Mouse (Mus musculus): ENCODE measurements at regions not wholly inside any gene's neighbourhood (a gene's known extent, or its start where the extent isn't known, plus 50 kb on each side); places are given as distances from the start of the nearest gene placed in this dataset.

- DNase-seq, result no peak
These were observed 99.4 kb upstream of the Gpr12 start for GRCm38 (mm10) chr5:146684429-146684828.

GRCm38 (mm10) chr5:146683554-146683953 is 98.5 kb upstream of the Gpr12 start:
- no peak for DNase-seq

DNA sequence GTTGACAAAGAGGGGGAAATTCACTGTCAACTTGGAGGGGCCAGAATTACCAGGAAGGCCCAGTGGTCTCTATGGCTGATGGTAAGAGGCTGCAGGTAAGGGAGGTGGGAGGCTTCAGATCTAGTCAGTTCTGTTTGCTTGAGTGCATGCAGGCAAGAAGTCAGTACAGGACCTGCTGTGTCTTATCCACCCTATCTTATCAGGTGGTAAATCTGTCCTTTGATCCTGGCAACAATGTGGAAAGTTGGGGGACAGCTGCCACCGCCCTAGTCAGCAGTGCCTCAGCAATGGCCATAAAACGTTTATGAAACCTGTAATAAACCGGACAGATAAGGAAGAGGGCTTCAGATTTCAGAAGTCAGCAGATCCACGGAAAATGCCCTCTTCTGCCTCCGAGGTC is 97.9 kb upstream of the Gpr12 start:
- no peak for DNase-seq

DNA sequence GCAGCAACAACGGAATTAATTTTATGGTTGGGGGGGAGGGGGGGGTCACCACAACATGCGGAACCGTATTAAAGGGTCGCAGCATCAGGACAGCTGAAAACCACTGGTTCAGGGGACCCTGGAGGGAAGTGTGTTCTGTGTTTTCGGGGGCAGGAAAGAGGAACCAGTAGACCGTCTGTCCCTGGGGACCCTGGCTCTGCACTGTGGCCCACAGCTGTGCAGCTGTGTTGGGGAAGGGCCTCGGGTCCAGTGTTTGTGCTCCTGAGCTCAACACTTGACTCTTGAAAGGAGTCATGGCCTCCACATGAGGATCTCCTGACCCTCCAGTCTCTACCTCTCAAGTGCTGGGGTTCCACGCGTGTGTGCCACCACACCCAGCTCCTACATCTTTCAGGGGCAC is 96.5 kb upstream of the Gpr12 start:
- DNase-seq, result no peak

DNA sequence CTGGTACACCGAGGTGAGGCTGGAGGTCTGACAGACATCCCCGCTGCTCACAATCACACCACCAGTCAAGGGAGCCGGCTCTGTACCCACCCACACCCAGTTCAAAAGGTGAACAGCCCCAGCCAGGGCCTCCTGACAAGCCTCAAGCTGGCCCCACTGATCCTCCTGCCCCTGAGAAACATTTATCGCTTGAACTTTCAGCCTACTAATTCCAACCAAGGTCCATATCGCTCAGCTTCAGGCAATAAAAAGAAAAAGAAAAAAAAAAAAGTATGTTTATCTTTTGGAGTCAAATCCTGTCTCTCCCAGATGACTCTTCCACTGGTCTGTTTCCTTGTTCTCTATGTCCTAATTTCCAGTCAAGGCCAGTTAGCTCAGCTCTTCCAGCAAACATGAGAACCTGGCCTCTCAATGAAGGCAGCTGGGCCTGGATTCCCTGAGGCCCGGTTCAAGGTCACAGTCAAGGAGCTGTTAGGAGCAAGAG is 94.2 kb upstream of the Gpr12 start:
- DNase-seq, result no peak

GRCm38 (mm10) chr5:146678775-146679170 is 93.7 kb upstream of the Gpr12 start:
- no peak for DNase-seq

DNA sequence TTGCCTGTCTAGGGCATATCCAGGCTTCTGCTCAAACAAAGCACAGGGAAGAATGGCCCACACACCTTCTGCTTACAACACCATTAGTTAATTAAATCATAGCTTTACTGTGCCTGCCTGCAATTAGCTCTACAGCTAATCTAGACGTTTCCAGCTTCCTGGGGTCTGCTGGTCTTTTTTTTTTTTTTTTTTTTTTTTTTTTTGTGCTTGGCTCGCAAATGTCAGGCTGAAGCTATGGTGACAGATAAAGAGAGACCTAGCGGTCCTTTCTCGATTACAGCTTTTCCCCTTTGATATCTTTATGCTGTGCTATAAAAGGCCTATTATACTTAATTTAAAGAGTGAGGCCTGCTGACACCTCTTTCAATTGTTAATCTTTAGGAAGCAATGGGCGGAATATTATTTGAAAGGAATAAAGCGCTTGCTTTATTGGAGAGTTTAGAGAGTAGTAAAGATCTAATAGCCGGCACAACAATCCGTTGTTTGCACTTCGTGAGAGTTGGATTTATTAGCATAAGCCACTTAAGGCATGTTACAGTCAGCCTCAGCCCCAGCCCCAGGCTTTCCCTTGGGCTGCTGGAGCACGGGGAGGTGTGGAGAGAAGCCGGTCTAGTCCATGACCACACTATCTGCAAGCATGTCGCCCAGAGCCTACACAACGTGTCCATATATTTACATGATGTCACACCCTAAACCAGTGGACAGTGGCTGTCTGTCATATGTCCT is 93.2 kb upstream of the Gpr12 start:
- no peak for DNase-seq

DNA sequence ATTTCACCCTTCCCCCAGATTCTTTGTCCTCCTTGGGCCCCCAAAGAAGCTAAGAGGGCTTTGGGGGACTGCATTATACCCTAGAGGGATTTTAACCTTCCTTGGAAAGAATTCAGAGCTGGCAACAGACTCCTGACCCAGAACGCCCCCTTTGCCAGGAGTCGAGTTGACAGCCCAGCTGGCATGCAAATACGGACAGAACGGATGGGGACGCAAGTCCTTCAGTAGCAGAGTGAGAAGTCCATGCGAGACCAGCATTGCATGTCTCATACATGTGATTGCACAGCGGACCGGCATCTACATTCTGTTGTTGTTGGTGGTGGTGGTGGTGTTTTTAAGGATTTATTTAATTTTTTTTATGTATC is 92.1 kb upstream of the Gpr12 start:
- DNase-seq, result no peak

- DNase-seq, result no peak
These were observed 91.6 kb upstream of the Gpr12 start for GRCm38 (mm10) chr5:146676470-146677150.

- no peak for DNase-seq
These were observed 90.8 kb upstream of the Gpr12 start for GRCm38 (mm10) chr5:146675887-146676277.

GRCm38 (mm10) chr5:146675006-146675886 is 90.2 kb upstream of the Gpr12 start:
- peak; percentile 56 to 69 for DNase-seq

DNA sequence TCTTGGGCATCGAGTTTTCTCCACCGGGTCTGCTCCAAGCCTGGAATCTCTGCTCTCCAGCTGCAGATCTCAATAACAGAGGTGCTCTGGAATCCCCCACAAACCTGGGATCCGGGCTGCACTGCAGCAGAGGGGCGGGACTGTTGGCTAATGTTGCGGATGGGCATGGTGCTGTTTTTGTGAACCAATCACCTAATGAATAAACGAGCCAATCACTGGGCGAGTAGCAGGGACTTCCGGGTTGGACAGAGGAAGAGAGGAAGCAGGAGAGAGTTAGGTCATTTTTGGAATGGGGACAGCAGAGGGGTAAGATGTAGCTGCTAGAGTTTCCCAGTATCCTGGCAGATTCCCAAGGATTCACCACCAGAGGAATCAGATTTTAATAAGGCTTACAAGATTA is 76.7 kb upstream of the Gpr12 start:
- DNase-seq, result no peak

- no peak for DNase-seq
These were observed 72.2 kb upstream of the Gpr12 start for GRCm38 (mm10) chr5:146657228-146657627.

- no peak for DNase-seq
These were observed 70.4 kb upstream of the Gpr12 start for GRCm38 (mm10) chr5:146655394-146655793.

DNA sequence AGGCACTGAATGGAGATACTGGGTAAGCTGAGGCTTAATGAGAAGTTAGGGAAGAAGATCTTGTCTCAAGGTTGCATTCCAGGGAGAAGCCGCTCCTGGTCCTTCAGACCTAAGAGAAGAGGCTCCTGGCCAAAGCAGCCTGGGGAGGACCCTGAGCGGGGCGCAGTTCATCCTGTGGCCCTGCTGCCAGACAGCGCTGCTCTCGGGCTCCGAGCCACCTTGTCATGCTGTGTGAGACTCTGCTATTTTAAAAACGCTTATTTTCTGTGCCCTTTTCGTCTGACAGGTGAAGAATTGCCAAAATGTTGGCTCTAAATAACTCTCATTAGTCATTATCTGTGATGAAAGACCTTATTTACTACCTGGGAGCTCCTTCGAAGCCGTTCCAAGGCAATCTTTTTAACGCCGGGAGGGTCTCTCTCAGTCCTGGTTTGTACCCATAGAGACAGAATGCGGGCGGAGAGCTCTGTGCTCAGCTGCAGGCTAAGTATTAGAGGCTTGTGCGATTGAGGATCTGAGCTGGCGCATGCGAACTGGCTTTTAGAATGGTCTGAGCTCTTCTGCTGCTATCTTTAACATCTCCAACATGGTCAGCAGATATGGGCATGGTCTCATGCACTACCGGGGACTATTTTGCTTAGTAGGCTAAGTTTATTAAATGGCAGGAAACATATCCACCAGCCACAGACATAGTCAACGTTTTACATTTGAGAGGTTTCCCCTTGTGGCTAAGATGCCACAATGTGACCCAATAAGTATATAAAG is 68.8 kb upstream of the Gpr12 start:
- no peak for DNase-seq

- DNase-seq, result no peak
These were observed 67.8 kb upstream of the Gpr12 start for GRCm38 (mm10) chr5:146652874-146653273.

DNA sequence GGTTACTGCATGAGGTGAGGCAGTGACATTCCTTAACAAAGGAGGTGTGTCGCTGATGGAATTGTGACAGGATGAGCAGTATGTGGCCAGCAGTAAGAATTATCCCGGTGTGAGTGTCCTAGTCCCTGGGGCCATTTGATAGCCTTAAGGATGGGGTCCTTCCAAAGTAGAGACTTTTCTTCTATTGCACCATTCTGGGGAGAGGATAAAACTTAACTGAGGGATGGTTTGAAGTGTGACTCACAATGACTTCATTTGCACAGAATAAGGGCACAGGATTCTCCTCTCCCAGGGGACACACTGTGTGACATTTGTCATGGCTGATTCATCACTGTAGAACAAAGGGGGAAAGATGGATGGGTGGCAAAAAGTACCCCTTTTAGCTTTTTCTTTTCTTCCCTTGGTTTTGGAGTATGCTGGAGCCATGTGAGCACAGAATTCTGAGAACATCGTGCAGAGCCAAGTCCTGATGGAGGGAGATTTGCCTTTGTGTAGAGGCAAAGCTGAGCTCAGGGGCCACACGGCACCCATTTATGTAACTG is 63.6 kb upstream of the Gpr12 start:
- DNase-seq, result no peak

GRCm38 (mm10) chr5:146647628-146648380 is 62.8 kb upstream of the Gpr12 start:
- DNase-seq, result no peak

GRCm38 (mm10) chr5:146644499-146644898 is 59.5 kb upstream of the Gpr12 start:
- no peak for DNase-seq

- no peak for DNase-seq
These were observed 56.9 kb upstream of the Gpr12 start for GRCm38 (mm10) chr5:146641931-146642330.

DNA sequence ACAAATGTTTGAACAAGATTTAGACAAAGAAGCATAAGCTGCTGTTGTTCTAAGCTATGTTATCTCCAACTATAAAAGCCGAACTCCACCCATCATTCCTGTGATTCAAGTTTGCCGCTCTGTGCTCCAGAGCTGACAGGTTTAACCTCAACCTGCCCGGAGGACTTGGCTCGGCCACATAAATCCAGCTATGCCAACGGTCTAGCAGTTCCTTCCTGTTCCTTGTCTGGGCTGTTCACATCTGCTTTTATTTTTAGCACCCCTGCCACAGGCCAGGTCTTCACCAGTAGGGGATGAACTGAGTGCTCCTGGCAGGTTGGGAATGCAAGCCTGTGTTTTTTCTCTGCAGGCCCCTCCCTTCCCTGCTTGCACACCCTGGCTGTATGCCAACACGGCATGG is 51.8 kb upstream of the Gpr12 start:
- no peak for DNase-seq
